Mouse (Mus musculus): Measurements from ENCODE around the gene Metrn.

- TF ChIP-seq POLR2A (IDR thresholded peaks at IDR 0.05; ENCODE audit: insufficient read depth, low read depth, low read length) (no peak), CTCF (IDR thresholded peaks at IDR 0.05) (no peak)
Measured at GRCm38 (mm10) chr17:25839455-25840235, 42.7 kb upstream of the Metrn start.

Data from heart, adult 2 months (tissue).